Mouse (Mus musculus): ENCODE data around the gene Ngp. TPM values are rescaled to one million over a fixed set of nuclear protein-coding genes. Genes with fewer than 3 reads are reported as not detected.
"Not testable (repeated sequence)": the region's sequence is repeated elsewhere in the genome, so short reads cannot be mapped to it uniquely, and the experiment has no call there.

Ngp gene
- polyA plus RNA-seq (2012; rRNA removed): 0.21 and 0.35 TPM in 2 replicates

DNA sequence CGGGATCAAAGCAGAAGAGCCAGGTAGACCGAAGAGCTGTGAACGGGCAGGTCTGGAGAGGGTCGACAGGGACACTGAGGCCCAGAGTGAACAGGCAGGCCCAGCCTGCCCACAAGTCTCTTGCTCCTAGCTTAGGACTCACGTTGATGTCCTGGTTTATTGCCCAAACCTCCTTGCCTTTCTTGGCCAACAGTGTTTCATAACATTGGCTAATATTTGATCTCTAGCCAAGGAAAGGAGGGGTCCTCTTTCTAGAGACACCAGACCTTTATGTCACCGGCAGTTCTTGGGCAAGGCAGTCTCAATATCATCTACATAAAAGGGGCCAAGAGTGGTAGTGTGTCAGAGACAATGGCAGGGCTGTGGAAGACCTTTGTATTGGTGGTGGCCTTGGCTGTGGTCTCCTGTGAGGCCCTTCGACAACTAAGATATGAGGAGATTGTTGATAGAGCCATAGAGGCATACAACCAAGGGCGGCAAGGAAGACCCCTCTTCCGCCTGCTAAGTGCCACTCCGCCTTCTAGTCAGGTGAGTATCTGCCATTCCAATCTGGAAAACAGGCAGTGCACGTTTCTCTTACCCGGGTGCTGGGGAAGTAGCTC lies at the start of gene Ngp:
TSS of gene Ngp (plus strand) at position 237 of the 602 bp plus-strand sequence.
- H3K4me3 ChIP-seq (ENCODE audit: insufficient read depth, low read length): no peak within 1 kb of the TSS
- TF ChIP-seq CTCF (IDR thresholded peaks at IDR 0.05; ENCODE audit: extremely low read depth, insufficient read depth, low read length) (no peak), POLR2A (IDR thresholded peaks at IDR 0.05; ENCODE audit: extremely low read depth, insufficient read depth, low read length) (no peak)
- no peaks in the 10 kb centered on the region for H3K4me1 ChIP-seq (ENCODE audit: control insufficient read depth, insufficient read depth, low read length)

DNA sequence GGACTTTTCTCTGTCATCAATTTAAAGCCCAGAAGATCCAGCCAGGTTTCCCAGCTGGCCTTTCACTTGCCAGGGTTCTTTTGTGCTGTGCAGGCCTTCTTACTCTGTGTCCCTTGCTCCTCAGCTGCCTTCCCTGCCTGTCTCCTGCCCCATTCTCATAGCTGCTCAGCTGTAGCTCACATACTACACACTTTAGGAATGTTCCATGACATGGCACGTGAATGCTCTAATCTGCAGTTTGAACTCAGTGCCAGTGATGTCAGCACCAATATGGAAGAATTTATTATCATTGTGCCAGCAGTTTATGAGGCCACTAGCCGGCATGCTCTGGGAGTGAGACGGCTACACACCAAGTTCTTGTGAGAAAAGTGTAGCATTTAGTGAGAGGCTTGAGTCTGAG lies 49.7 kb upstream of the Ngp start:
- Histone ChIP-seq H3K4me3 (ENCODE audit: insufficient read depth, low read length) (no peak overlapping the region), H3K4me1 (ENCODE audit: control insufficient read depth, insufficient read depth, low read length) (no peaks in the 10 kb centered on the region), H3K27ac (ENCODE audit: insufficient read depth, low read length) (no peak overlapping the region)
- no peak for TF ChIP-seq POLR2A (IDR thresholded peaks at IDR 0.05; ENCODE audit: extremely low read depth, insufficient read depth, low read length)
- TF ChIP-seq CTCF (IDR thresholded peaks at IDR 0.05; ENCODE audit: extremely low read depth, insufficient read depth, low read length): no peak

More for the DNA sequence above, at the start of gene Ngp:
- H3K27ac ChIP-seq (ENCODE audit: insufficient read depth, low read length): no peak within 1 kb of the TSS

- Histone ChIP-seq H3K4me3 (ENCODE audit: insufficient read depth, low read length) (no peak overlapping the region), H3K27ac (ENCODE audit: insufficient read depth, low read length) (no peak overlapping the region), H3K4me1 (ENCODE audit: control insufficient read depth, insufficient read depth, low read length) (peaks cover 5% of the 10 kb centered on the region)
- TF ChIP-seq POLR2A (IDR thresholded peaks at IDR 0.05; ENCODE audit: extremely low read depth, insufficient read depth, low read length): no peak
These were observed 45.7 kb upstream of the Ngp start for GRCm38 (mm10) chr9:110373871-110374270.

GRCm38 (mm10) chr9:110375668-110376067 lies 43.9 kb upstream of the Ngp start:
- H3K4me1 ChIP-seq (ENCODE audit: control insufficient read depth, insufficient read depth, low read length): peaks cover 6% of the 10 kb centered on the region

GRCm38 (mm10) chr9:110377655-110378054 lies 41.9 kb upstream of the Ngp start:
- H3K27ac ChIP-seq (ENCODE audit: insufficient read depth, low read length); H3K4me1 ChIP-seq (ENCODE audit: control insufficient read depth, insufficient read depth, low read length); H3K4me3 ChIP-seq (ENCODE audit: insufficient read depth, low read length): not testable (repeated sequence)

More at GRCm38 (mm10) chr9:110375668-110376067, 43.9 kb upstream of the Ngp start:
- H3K27ac ChIP-seq (ENCODE audit: insufficient read depth, low read length): no peak overlapping the region
- no peak for TF ChIP-seq CTCF (IDR thresholded peaks at IDR 0.05; ENCODE audit: extremely low read depth, insufficient read depth, low read length)
- TF ChIP-seq POLR2A (IDR thresholded peaks at IDR 0.05; ENCODE audit: extremely low read depth, insufficient read depth, low read length): no peak
- no peak overlapping the region for H3K4me3 ChIP-seq (ENCODE audit: insufficient read depth, low read length)

GRCm38 (mm10) chr9:110379361-110379760 lies 40.2 kb upstream of the Ngp start:
- Histone ChIP-seq H3K27ac (ENCODE audit: insufficient read depth, low read length) (no peak overlapping the region), H3K4me1 (ENCODE audit: control insufficient read depth, insufficient read depth, low read length) (peaks cover 6% of the 10 kb centered on the region), H3K4me3 (ENCODE audit: insufficient read depth, low read length) (no peak overlapping the region)
- no peak for TF ChIP-seq POLR2A (IDR thresholded peaks at IDR 0.05; ENCODE audit: extremely low read depth, insufficient read depth, low read length)
- TF ChIP-seq CTCF (IDR thresholded peaks at IDR 0.05; ENCODE audit: extremely low read depth, insufficient read depth, low read length): no peak

DNA sequence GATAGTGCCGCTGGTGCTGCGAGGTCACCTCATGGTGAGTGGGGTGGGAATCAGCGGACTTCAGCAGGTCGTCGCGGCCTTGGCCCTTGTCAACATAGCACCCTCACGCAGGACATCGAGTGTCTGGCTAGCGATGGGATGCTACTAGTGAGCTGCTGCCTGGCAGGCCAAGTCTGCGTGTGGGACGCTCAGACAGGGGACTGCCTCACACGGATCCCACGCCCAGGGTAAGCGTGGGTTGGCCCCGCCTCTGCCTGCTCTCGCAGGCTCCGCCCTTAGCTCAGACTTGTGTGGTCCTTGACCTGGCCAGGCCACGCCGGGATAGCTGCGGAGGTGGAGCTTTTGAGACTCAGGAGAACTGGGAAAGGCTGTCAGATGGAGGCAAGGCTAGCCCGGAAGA lies 38.9 kb upstream of the Ngp start:
- H3K4me1 ChIP-seq (ENCODE audit: control insufficient read depth, insufficient read depth, low read length): peaks cover 6% of the 10 kb centered on the region
- H3K27ac ChIP-seq (ENCODE audit: insufficient read depth, low read length): no peak overlapping the region
- H3K4me3 ChIP-seq (ENCODE audit: insufficient read depth, low read length): no peak overlapping the region
- TF ChIP-seq POLR2A (IDR thresholded peaks at IDR 0.05; ENCODE audit: extremely low read depth, insufficient read depth, low read length): no peak
- TF ChIP-seq CTCF (IDR thresholded peaks at IDR 0.05; ENCODE audit: extremely low read depth, insufficient read depth, low read length): no peak

DNA sequence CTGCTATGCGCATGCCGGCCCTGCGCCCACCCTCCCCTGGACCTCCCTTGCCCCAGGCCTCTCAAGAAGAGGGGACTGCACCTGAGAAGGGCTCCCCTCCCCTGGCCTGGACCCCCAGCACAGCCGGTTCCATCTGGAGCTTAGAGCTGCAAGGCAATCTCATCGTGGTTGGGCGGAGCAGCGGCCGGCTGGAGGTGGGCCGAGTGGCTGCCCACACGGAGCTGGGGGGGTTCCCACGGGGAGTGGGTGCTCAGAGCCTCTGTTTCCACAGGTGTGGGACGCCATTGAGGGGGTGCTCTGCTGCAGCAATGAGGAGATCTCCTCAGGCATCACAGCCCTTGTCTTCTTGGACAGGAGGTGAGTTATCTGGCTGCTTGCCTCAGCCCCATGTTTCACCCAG lies 38.3 kb upstream of the Ngp start:
- TF ChIP-seq CTCF (IDR thresholded peaks at IDR 0.05; ENCODE audit: extremely low read depth, insufficient read depth, low read length) (no peak), POLR2A (IDR thresholded peaks at IDR 0.05; ENCODE audit: extremely low read depth, insufficient read depth, low read length) (no peak)
- no peak overlapping the region for H3K4me3 ChIP-seq (ENCODE audit: insufficient read depth, low read length)
- no peak overlapping the region for H3K27ac ChIP-seq (ENCODE audit: insufficient read depth, low read length)
- peaks cover 6% of the 10 kb centered on the region for H3K4me1 ChIP-seq (ENCODE audit: control insufficient read depth, insufficient read depth, low read length)

- no peak overlapping the region for H3K27ac ChIP-seq (ENCODE audit: insufficient read depth, low read length)
- H3K4me3 ChIP-seq (ENCODE audit: insufficient read depth, low read length): no peak overlapping the region
- no peak for TF ChIP-seq POLR2A (IDR thresholded peaks at IDR 0.05; ENCODE audit: extremely low read depth, insufficient read depth, low read length)
- no peak for TF ChIP-seq CTCF (IDR thresholded peaks at IDR 0.05; ENCODE audit: extremely low read depth, insufficient read depth, low read length)
- H3K4me1 ChIP-seq (ENCODE audit: control insufficient read depth, insufficient read depth, low read length): 0 out of 2 replicates have a peak, but pooled peaks cover 1% of the 10 kb centered on the region
These were observed 35.1 kb upstream of the Ngp start for GRCm38 (mm10) chr9:110384369-110384929.

DNA sequence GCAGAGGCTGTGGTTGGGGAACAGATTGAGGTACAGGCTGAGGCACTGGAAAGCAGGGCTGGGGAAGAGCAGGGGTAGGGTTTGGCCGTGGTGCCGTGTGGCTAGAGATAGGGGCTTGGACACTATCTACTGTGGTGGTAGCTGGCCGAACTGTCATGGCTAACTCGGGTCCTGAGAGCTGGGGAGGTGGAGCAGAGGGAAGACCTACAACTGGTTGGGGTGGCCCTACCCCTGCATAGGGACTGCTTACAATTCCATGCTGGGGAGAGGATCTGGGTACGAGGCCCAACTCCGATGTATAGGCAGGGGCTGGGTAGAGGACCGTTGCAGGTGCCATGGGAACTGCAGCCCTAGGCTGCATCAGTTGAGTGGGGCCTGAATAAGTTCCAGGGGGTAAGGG lies 31.5 kb upstream of the Ngp start:
- TF ChIP-seq POLR2A (IDR thresholded peaks at IDR 0.05; ENCODE audit: extremely low read depth, insufficient read depth, low read length) (no peak), CTCF (IDR thresholded peaks at IDR 0.05; ENCODE audit: extremely low read depth, insufficient read depth, low read length) (no peak)
- no peaks in the 10 kb centered on the region for H3K4me1 ChIP-seq (ENCODE audit: control insufficient read depth, insufficient read depth, low read length)

More for the DNA sequence above, 31.5 kb upstream of the Ngp start:
- no peak overlapping the region for H3K4me3 ChIP-seq (ENCODE audit: insufficient read depth, low read length)
- H3K27ac ChIP-seq (ENCODE audit: insufficient read depth, low read length): no peak overlapping the region

All from cortical plate, adult 2 months (tissue).